Mouse (Mus musculus) heart, postnatal 14 days (tissue): ENCODE results near the gene Nucb1. TPM values are rescaled to one million over a fixed set of nuclear protein-coding genes. Genes with fewer than 3 reads are reported as not detected.

Experiments
- DNase-seq, 2 experiments: peaks; one replicate each; pipeline ENCODE4 v3.0.0; 2021 to 2022
- intact Hi-C: fragments of 180-260 bp; cut with DNase I; formaldehyde crosslinking; loops from one replicate; pipeline ENCODE4 v1.15.1; 2025
- microRNA-seq, 2 experiments: library from miRNA; unstranded; fragments of <30 nt; microRNA quantifications; one replicate each; pipeline ENCODE4 v1.2.0; 2021 to 2022
- total RNA-seq, 2 experiments: library from RNA; stranded (reverse); gene quantifications; 2 replicates each; pipeline ENCODE4 v1.2.3; 2021

Gene Nucb1
- total RNA-seq, 2 experiments from 2014 or later: 116 to 137 TPM

DNA sequence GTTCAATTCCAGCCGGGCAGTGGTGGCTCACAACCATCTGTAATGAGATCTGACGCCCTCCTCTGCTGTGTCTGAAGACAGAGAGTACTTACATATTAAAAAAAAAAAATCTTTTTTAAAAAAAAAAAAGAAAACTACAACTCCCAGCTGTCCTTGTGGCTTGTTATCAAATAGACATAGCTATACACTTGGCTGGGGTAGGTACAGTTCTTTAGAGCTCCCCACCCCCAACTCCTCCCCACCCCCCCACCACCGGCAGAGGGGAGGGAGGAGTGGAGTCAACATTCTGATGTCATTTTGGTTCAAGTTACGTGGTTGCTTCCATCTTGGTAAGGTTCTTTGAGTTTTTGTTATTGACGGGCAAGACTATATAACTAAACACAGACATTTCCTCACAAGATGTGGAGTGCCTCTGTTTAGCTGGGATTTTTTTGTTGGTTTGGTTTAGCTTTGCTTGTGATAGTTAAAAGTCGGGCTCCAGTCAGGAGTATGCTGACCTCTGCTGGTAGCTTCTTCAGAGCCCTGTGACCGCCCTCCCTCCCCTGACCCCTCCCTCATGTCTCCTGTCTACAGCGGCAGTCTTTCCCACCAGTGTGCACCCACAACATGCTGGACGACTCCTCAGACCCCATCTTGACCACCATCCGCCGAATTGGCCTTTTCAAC is 62.7 kb downstream of the Nucb1 start:
- DNase-seq: peak in 1 of 2 experiments; percentile 54
- intact Hi-C loops: no loop called here

GRCm38 (mm10) chr7:45446589-45446988 is 63.6 kb downstream of the Nucb1 start:
- no peak for DNase-seq
- intact Hi-C loops: no loop called here

DNA sequence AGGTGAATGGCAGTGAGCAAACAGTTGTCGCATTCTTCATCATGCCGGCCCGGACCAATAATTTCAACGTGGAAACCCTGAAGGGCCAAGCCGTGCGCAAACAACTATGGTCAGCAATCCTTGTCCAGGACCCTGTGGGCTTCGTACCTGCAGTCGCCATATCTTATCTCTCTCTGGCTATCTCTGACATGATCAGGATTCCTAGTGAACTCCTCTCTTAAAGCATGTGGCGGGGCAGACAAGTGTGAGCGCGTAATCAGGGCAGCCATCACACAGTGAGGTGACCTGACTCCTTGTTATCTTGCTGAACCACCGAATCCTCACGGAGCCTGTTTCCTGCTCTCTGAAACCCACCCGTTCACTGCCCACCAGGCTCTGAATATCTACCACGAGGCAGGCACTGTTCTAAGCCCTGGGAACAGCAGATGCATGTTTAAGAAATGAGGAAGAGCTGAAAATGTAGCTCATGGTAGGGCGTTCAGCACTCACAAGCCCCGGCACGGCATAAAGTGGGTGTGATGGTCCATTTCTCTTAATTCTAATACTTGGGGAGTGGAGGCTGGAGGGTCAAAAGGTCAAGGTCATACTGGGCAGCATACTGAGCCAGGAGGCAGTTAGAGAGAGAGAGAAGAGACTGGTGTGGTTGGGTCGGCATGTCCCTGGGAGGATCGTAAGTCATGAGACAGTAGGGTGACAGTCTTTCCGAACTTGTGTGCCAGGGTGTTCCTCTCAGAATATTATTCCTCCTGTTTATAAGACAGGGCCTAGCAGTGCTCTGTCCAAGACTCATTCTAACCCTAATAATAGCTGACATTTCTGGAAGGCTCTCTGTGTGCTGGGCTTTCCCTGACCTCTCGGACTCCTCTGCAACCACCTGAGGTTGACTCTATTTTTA is 66.4 kb downstream of the Nucb1 start:
- intact Hi-C loops: no loop called here
- DNase-seq: no peak

Small RNAs within 50 kb of the gene (microRNA-seq; reads per million reads assigned to microRNA genes)
- 0 reads per million in 2 experiments for gene Gm22133

Other genes starting within 250 kb of the Nucb1 start
- not detected for gene Slc6a21, start 232.9 kb downstream of the Nucb1 start, total RNA-seq
- gene Trpm4, start 176.6 kb downstream of the Nucb1 start, total RNA-seq: 10 to 100 TPM; 20.8 to 22.3 TPM
- 100 to 1,000 TPM; 516 to 539 TPM for gene Hrc, start 175.1 kb downstream of the Nucb1 start, total RNA-seq
- gene Ppfia3, start 143.4 kb downstream of the Nucb1 start, total RNA-seq: under 1 TPM; 0.22 to 0.29 TPM
- under 1 TPM; 0.90 to 0.96 TPM for gene Lin7b, start 139.8 kb downstream of the Nucb1 start, total RNA-seq
- 100 to 1,000 TPM; 126 to 138 TPM for gene Snrnp70, start 114.7 kb downstream of the Nucb1 start, total RNA-seq
- gene Kcna7, start 104.8 kb downstream of the Nucb1 start, total RNA-seq: 1 to 10 TPM; 1.5 to 1.7 TPM
- gene Ntf5, start 96.7 kb downstream of the Nucb1 start, total RNA-seq: under 1 TPM in 1 of 2 experiments, not detected in 1; 0.14 TPM
- gene Lhb, start 89.6 kb downstream of the Nucb1 start, total RNA-seq: not detected
- gene Gys1, start 75.6 kb downstream of the Nucb1 start, total RNA-seq: 10 to 100 TPM; 86.1 to 90.2 TPM
- 10 to 100 TPM; 25.3 to 26.3 TPM for gene Ruvbl2, start 72.3 kb downstream of the Nucb1 start, total RNA-seq
- 100 to 1,000 TPM; 231 to 265 TPM for gene Ftl1, start 50.5 kb downstream of the Nucb1 start, total RNA-seq
- 10 to 100 TPM; 25.6 to 31.1 TPM for gene Bax, start 43.5 kb downstream of the Nucb1 start, total RNA-seq
- gene Tulp2, start 28.5 kb downstream of the Nucb1 start, total RNA-seq: not detected
- gene Gm45808, start 23.6 kb downstream of the Nucb1 start, total RNA-seq: 1 to 10 TPM; 2.8 to 4.6 TPM
- gene Dhdh, start 21.6 kb downstream of the Nucb1 start, total RNA-seq: 1 to 10 TPM; 4.5 to 6.0 TPM
- 10 to 100 TPM; 21.7 to 32.8 TPM for gene Ppp1r15a, start 15.9 kb upstream of the Nucb1 start, total RNA-seq
- gene Plekha4, start 15.9 kb upstream of the Nucb1 start, total RNA-seq: 1 to 10 TPM; 1.9 to 2.1 TPM
- under 1 TPM; 0.19 to 0.39 TPM for gene Hsd17b14, start 44.5 kb upstream of the Nucb1 start, total RNA-seq
- 10 to 100 TPM; 85.5 to 94.6 TPM for gene Bcat2, start 59.7 kb upstream of the Nucb1 start, total RNA-seq
- not detected for gene Fgf21, start 105.1 kb upstream of the Nucb1 start, total RNA-seq
- under 1 TPM in 1 of 2 experiments, not detected in 1; 0.12 TPM for gene Fut1, start 106.9 kb upstream of the Nucb1 start, total RNA-seq
- under 1 TPM; 0.54 to 0.67 TPM for gene Izumo1, start 111.4 kb upstream of the Nucb1 start, total RNA-seq
- gene Rasip1, start 117.1 kb upstream of the Nucb1 start, total RNA-seq: 10 to 100 TPM; 42.6 to 42.8 TPM
- 1 to 10 TPM; 6.4 to 6.9 TPM for gene Mamstr, start 129.6 kb upstream of the Nucb1 start, total RNA-seq
- under 1 TPM; 0.37 to 0.69 TPM for gene Fut2, start 156.0 kb upstream of the Nucb1 start, total RNA-seq
- under 1 TPM; 0.12 to 0.24 TPM for gene Ntn5, start 173.6 kb upstream of the Nucb1 start, total RNA-seq
- under 1 TPM in 1 of 2 experiments, not detected in 1; 0.12 TPM for gene Sec1, start 184.0 kb upstream of the Nucb1 start, total RNA-seq
- gene Car11, start 189.4 kb upstream of the Nucb1 start, total RNA-seq: 1 to 10 TPM; 4.3 to 6.6 TPM
- gene Dbp, start 194.7 kb upstream of the Nucb1 start, total RNA-seq: 10 to 100 TPM; 24.7 to 27.1 TPM
- gene Rpl18, start 205.1 kb upstream of the Nucb1 start, total RNA-seq: 100 to 1,000 TPM; 552 to 626 TPM
- 10 to 100 TPM; 17.5 to 18.8 TPM for gene Sphk2, start 207.6 kb upstream of the Nucb1 start, total RNA-seq
- gene Fam83e, start 210.8 kb upstream of the Nucb1 start, total RNA-seq: under 1 TPM; 0.17 to 0.24 TPM
- not detected for gene Spaca4, start 215.4 kb upstream of the Nucb1 start, total RNA-seq